Mouse (Mus musculus) midbrain, embryonic 13.5 days (tissue): ENCODE results near the gene Fcna. TPM values are rescaled to one million over a fixed set of nuclear protein-coding genes. Genes with fewer than 3 reads are reported as not detected.

Source experiments
- ATAC-seq: fragments of 200-750 bp; cut with Nextera tagmentation; 2 replicates; pipeline ENCODE4 v1.8.0; 2017; ENCODE audit warnings: mild to moderate bottlenecking, moderate TSS enrichment, moderate library complexity
- H3K27ac ChIP-seq: fragments of 300-500 bp; sonication (generic); 2 replicates; pipeline ENCODE4 v1.5.1; 2015; ENCODE audit warnings: inconsistent platforms, mild to moderate bottlenecking, moderate library complexity
- H3K27me3 ChIP-seq: fragments of 300-500 bp; sonication (generic); 2 replicates; pipeline ENCODE4 v1.6.1; 2015; ENCODE audit warnings: mild to moderate bottlenecking, inconsistent platforms
- H3K36me3 ChIP-seq: fragments of 300-500 bp; sonication (generic); 2 replicates; pipeline ENCODE4 v1.6.1; 2015; ENCODE audit warnings: mild to moderate bottlenecking, inconsistent platforms
- H3K4me1 ChIP-seq: fragments of 300-500 bp; sonication (generic); replicated peaks from 2 replicates; pipeline ENCODE4 v1.6.1; 2015; ENCODE audit warnings: inconsistent platforms
- H3K4me2 ChIP-seq: fragments of 300-500 bp; sonication (generic); replicated peaks from 2 replicates; pipeline ENCODE4 v1.6.1; 2015; ENCODE audit warnings: moderate library complexity, mild to moderate bottlenecking, inconsistent platforms
- H3K4me3 ChIP-seq: fragments of 300-500 bp; sonication (generic); replicated peaks from 2 replicates; pipeline ENCODE4 v1.5.1; 2015; ENCODE audit warnings: mild to moderate bottlenecking, inconsistent platforms
- H3K9ac ChIP-seq: fragments of 300-500 bp; sonication (generic); replicated peaks from 2 replicates; pipeline ENCODE4 v1.6.1; 2015; ENCODE audit warnings: mild to moderate bottlenecking, inconsistent platforms
- H3K9me3 ChIP-seq: fragments of 300-500 bp; sonication (generic); 2 replicates; pipeline ENCODE4 v1.6.1; 2016; ENCODE audit warnings: mild to moderate bottlenecking, inconsistent platforms
- WGBS: fragments of 180-500 bp; shearing (Covaris S2); methylation state at CpG from one replicate; pipeline ENCODE4 v1.1.7; 2015; 5-methylcytosine and 5-hydroxymethylcytosine counted together
- polyA plus RNA-seq: library from polyadenylated mRNA; unstranded; fragments of >200 nt; fragmentation: Nextera tagmentation; extraction: Ambion mirVana; gene quantifications from 2 replicates; pipeline ENCODE4 v1.2.1, GENCODE M21; 2015

The Fcna gene
- polyA plus RNA-seq, 1 experiment from 2014 or later, result 1.1 TPM

DNA sequence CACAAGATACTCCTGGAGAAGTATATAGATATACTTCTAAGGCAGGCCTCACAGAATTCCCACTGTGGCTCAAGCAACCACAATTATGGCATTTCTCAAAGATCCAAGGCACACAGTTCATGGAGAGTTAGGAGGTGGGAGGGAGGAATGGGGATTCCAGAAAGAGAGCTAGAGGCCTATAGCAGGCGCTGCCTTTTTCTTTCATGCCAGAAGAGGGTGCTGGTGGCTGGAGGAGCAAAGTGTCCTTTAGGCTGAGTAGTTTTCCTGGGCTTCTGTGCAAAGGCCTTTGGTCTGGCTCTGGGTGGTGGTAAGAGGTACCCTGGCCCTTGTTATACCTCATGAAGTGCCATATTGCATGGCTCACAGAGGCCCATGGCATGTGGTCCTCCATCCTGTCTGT, 6.2 kb upstream of the Fcna start:
- Histone ChIP-seq H3K27ac (no peak overlapping the region), H3K4me2 (no peak overlapping the region), H3K36me3 (no peaks in the 10 kb centered on the region), H3K27me3 (no peaks in the 10 kb centered on the region), H3K4me1 (no peaks in the 10 kb centered on the region), H3K9ac (no peak overlapping the region), H3K9me3 (no peaks in the 10 kb centered on the region), H3K4me3 (no peak overlapping the region)
- 38% methylated on average over 1 of the region's 1 CpGs for WGBS
- no peak for ATAC-seq

DNA sequence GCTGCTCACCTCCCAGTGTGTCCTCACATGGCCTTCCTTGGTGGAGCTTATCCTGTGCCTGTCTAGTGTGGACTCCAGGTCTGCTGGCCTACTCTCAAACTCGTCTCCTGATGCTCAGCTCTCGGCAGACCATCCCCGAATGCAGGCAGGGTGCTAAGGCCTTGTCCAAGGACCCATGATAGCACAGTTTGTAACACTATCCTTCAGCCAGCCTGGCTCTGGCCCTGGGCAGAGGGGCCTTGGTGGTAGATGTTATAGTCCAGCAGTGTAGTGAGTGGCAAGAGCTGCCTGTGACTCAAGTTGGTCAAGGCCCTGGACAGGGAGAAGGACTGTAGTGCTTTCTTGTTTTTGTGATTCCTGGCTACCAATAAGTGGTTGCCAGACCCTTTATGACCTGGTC, 5.8 kb upstream of the Fcna start:
- Histone ChIP-seq H3K27me3 (no peaks in the 10 kb centered on the region), H3K27ac (no peak overlapping the region), H3K4me2 (no peak overlapping the region), H3K9ac (no peak overlapping the region), H3K4me1 (no peaks in the 10 kb centered on the region), H3K9me3 (no peaks in the 10 kb centered on the region), H3K36me3 (no peaks in the 10 kb centered on the region), H3K4me3 (no peak overlapping the region)
- WGBS, result 77% methylated on average over 3 of the region's 3 CpGs
- ATAC-seq, result no peak

DNA sequence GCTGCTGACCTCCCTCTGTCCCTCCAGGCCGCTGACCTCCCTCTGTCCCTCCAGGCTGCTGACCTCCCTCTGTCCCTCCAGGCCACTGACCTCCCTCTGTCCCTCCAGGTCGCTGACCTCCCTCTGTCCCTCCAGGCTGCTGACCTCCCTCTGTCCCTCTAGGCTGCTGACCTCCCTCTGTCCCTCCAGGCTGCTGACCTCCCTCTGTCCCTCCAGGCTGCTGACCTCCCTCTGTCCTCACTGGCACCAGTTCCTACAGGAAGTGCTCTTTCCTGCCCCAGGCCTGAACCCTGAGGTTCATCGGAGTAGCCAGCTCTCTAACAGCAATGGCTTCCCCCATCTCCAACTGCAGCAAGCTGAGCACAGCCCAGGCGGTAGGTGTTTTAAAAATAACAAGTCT, 908 bp upstream of the Fcna start:
- Histone ChIP-seq H3K36me3 (no peaks in the 10 kb centered on the region), H3K9me3 (no peaks in the 10 kb centered on the region), H3K27ac (no peak overlapping the region), H3K4me2 (no peak overlapping the region), H3K27me3 (peaks cover 8% of the 10 kb centered on the region; the same call in 1 of the 2 replicates), H3K4me3 (no peak overlapping the region), H3K9ac (no peak overlapping the region), H3K4me1 (no peaks in the 10 kb centered on the region)
- ATAC-seq, result no peak
- 55% methylated on average over 4 of the region's 4 CpGs for WGBS

DNA sequence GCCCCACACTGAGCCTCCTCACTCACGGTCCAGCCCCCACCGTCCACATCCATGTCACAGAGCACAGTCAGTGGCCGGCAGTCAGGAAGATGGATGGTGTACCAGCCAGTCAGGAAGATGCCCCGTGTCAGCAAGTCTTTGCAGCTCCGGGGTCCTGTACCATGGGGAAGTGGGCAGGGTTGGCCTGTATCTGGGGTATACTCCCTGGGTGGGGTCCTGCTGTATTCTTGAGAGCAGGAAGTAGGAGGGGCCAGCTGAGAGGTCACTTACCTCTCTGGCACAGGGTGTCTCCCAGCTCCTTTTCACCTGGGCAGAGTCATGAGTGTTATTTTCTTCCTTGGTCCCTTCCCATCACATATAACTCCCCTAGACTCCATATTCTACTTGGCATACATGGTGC, 1.8 kb downstream of the Fcna start:
- WGBS, result 86% methylated on average over 5 of the region's 5 CpGs
- Histone ChIP-seq H3K4me2 (no peak overlapping the region), H3K27ac (no peak overlapping the region)

DNA sequence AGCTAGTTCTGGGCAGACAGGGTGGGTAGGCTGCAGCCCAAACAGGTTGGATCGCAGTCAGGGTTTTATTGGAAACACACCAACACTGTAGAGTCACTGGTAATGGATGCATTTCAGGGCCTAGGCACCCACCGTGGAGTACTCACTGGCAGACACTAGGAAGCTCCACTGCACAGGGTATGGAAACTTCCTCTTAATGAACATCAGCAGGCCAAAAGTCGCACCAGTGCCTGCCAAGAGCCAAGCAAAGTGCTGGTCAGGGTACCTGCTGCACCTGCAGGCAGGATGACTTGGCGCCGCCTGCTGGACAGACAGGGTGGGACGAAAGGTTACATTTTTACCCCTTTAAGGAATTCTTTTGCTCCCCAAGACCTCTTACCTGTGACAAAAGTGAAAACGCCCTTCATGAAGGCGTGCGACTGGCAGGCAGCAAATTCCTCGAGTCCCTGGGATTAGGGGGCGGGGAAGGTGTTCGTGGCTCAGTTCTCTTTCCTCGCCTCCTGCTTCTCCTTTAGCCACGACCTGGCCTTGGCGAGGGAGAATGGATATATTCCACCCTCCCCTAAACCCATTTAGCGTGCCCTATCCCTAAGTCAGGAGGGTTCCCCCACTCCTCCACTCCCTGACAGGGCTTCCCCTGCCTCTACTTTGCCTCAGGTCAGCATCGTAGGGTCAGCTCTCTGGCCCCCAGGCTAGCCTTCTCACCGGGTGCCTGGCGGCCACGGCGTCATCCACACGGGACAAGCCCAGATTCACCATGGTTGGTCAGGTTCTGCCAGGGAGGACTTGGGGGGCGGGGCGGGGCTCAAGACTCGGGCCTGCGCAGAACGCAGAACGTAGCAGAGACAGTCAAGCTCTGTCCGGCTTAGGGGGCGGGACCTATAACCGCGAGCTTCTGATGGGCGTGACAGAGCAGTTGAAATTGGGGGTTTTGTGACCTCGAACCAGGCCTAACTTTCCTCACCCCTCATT, 6.3 kb downstream of the Fcna start, which contains the start of gene Tmem141:
Gene Tmem141 (minus strand): TSS at position 777 of the 972 bp plus-strand sequence.
- Histone ChIP-seq H3K9me3 (no peaks in the 10 kb centered on the region), H3K27ac (peak within 1 kb of the TSS; percentile 56), H3K9ac (peak within 1 kb of the TSS; percentile 69), H3K4me2 (peak within 1 kb of the TSS; percentile 74), H3K27me3 (peaks cover 30% of the 10 kb centered on the region), H3K4me3 (peak within 1 kb of the TSS; percentile 51), H3K36me3 (no peaks in the 10 kb centered on the region), H3K4me1 (peaks cover 12% of the 10 kb centered on the region)
- ATAC-seq, result peak; percentile 94
- WGBS, result 6% methylated on average over 34 of the region's 34 CpGs

More for the DNA sequence above, 1.8 kb downstream of the Fcna start:
- Histone ChIP-seq H3K9me3 (no peaks in the 10 kb centered on the region), H3K4me3 (no peak overlapping the region), H3K36me3 (no peaks in the 10 kb centered on the region), H3K27me3 (peaks cover 8% of the 10 kb centered on the region; the same call in 1 of the 2 replicates), H3K4me1 (peaks cover 10% of the 10 kb centered on the region), H3K9ac (no peak overlapping the region; the same call in 1 of the 2 replicates)
- no peak for ATAC-seq

DNA sequence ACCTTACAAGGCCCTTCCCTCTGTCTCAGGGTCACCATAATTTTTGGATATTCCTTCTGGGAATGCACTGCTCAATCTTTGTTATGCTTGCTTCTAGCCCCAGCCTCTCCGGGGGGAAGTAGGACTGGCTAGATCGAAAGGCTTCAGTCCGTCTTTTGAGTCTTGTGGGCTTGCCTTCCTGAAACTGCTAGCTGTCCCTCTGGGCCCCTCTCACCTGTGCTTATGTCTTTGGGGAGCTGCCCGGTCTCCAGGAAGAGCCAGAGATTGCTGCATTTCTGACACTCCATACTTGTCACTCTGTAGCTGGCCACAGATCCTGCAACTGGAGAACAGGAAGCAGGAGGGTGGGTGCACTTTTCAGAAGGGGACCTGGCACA, 7.0 kb downstream of the Fcna start:
- H3K4me2 ChIP-seq, result peak overlapping the region; percentile 74
- H3K4me3 ChIP-seq, result no peak overlapping the region
- WGBS, result 92% methylated on average over 4 of the region's 4 CpGs
- no peak overlapping the region for H3K27ac ChIP-seq
- no peaks in the 10 kb centered on the region for H3K36me3 ChIP-seq
- ATAC-seq, result no peak
- H3K4me1 ChIP-seq, result peaks cover 18% of the 10 kb centered on the region
- peaks cover 33% of the 10 kb centered on the region for H3K27me3 ChIP-seq
- no peak overlapping the region; the same call in 1 of the 2 replicates for H3K9ac ChIP-seq
- H3K9me3 ChIP-seq, result no peaks in the 10 kb centered on the region

DNA sequence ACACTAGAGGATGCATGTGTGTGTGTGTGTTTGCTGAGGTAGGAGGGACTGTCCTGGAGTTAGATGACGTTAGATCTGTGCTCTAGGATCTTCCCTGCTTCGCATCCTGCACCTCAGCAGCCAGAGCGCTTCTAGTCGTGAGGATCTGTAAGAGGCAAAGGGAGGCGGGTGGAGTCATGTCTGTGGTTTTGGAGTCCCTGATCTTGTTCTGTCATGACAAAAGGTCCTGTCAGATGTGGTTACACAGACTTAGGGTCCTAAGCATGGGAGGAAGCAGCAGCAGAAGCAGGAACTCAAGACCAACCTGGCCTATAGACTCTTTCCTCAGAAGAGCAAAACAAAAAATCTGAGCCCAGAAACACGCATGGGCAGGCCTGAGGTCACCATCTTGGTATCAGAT, 7.4 kb downstream of the Fcna start:
- WGBS, result 81% methylated on average over 6 of the region's 6 CpGs
- ATAC-seq, result no peak
- H3K4me1 ChIP-seq, result peaks cover 18% of the 10 kb centered on the region
- H3K4me3 ChIP-seq, result no peak overlapping the region
- H3K4me2 ChIP-seq, result no peak overlapping the region
- H3K36me3 ChIP-seq, result no peaks in the 10 kb centered on the region
- H3K9ac ChIP-seq, result no peak overlapping the region
- no peaks in the 10 kb centered on the region for H3K9me3 ChIP-seq
- H3K27me3 ChIP-seq, result peaks cover 38% of the 10 kb centered on the region
- no peak overlapping the region for H3K27ac ChIP-seq

DNA sequence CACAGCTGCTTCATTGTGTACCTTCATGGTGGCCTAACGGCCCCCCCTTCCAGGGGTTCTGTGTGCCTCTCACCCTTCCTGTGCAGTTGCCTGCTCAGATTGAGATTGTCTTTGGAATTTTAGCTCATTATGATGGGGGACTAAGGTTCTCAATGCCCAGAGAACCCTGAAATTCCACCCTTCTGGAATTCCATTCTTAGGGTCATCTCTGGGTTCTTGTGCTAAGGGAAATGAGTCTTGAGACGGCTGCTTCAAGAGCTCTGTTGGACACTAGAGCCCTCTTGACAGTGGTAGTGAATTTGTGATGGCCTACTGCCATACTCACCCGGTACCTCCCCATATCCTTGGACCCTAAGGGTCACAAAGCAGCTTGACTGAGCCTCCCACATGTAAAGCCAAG, 10.3 kb downstream of the Fcna start, which contains the start of gene Ccdc183:
Gene Ccdc183 (minus strand): TSS at position 101 of the 400 bp plus-strand sequence.
- Histone ChIP-seq H3K27me3 (peaks cover 44% of the 10 kb centered on the region), H3K4me2 (no peak within 1 kb of the TSS), H3K4me3 (no peak within 1 kb of the TSS), H3K4me1 (peaks cover 18% of the 10 kb centered on the region), H3K36me3 (no peaks in the 10 kb centered on the region), H3K9me3 (no peaks in the 10 kb centered on the region), H3K9ac (no peak within 1 kb of the TSS), H3K27ac (no peak within 1 kb of the TSS)
- no peak for ATAC-seq
- WGBS, result 75% methylated on average over 3 of the region's 3 CpGs

DNA sequence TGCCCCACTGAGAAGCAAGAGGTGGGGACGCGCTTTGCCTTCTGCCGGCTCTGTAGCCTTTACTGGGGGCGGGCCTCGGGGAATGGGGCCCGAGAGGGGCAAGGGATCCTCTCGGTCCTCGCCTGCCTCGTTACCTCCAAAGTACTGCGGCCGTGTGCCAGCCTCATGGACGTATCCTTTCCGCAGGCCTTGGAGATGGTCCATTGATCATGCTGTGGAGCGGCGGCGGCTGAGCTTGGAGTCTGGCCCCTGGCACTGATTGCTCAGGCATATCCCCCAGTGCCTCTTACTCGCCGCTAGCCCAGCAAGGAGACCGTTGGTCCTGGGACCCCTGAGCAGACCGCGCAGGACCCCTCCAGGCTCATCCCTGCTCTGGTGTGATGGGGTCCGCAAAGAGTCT, 11.4 kb downstream of the Fcna start:
- H3K4me1 ChIP-seq, result peaks cover 12% of the 10 kb centered on the region
- no peak overlapping the region for H3K9ac ChIP-seq
- no peak overlapping the region for H3K27ac ChIP-seq
- no peak overlapping the region for H3K4me2 ChIP-seq
- no peaks in the 10 kb centered on the region for H3K36me3 ChIP-seq
- H3K27me3 ChIP-seq, result peaks cover 44% of the 10 kb centered on the region
- 23% methylated on average over 22 of the region's 22 CpGs for WGBS
- no peak for ATAC-seq
- H3K9me3 ChIP-seq, result no peaks in the 10 kb centered on the region
- H3K4me3 ChIP-seq, result no peak overlapping the region

DNA sequence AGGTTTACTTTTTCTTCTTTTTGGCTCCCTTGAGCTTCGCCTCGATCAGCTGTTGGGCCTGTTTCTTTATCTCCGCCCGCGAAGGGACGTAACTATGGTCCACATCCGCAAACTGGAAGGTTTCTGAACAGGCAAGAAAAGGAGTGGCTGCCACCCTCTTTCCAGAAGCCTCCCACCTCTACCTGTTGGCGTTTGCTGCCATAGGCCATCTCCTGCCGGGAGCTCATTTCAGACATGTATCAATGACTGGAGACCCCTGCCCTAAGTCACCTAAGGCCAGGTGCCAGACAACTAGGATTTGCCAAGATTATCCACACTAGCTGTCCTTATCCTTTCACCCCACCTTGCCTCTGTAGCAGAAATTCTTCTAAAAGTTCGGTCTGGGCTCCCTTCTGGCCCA, 19.2 kb downstream of the Fcna start:
- WGBS, result 73% methylated on average over 10 of the region's 10 CpGs
- H3K27ac ChIP-seq, result peak overlapping the region; percentile 91; the same call in 1 of the 2 replicates

DNA sequence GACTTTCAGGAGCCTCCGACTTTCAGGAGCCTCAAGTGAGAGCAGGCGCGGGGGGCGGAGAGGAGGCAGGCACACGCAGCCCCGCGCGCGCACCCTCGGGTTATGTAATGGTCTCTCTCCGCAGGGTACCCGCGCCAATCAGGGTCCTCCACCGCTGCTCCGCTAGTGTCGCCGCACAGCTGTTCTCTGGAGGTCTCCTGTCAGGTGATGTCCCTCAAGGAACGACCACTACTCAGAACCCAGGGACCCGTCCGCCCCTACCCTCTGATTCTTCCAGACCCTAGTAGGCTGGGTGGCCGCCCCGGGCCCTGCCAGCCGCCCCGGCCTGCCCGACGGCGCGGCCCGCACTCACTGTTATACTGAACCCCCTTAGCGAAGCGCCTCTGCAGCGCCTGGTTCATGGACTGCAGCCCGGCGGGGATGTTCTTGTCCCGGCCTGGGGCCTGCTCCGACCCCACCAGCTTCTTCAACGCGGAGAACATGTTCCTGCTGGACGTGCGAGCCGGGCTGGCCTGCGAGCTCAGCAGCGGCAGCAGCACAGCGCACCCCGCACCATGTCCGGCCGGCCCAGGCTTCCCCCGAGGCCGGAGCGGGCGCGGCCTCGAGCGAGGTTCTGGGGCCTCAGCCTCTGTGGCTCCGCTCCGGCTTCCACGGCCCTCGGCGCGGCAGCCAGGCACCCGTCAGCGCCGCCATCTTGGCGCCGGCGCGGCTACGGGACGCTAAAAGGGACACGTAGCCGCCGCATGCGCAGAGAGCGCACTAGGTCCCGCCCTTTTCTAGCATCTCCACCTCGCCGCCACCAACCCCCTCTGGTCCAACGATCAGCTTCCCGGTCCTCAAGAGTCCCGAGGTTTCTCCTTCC, 19.8 kb downstream of the Fcna start, which contains the start of gene Rabl6:
Gene Rabl6 (minus strand): TSS at position 761 of the 862 bp plus-strand sequence.
- Histone ChIP-seq H3K4me1 (peaks cover 23% of the 10 kb centered on the region), H3K9me3 (no peaks in the 10 kb centered on the region), H3K27me3 (peaks cover 7% of the 10 kb centered on the region), H3K9ac (peak within 1 kb of the TSS; percentile 91), H3K27ac (peak within 1 kb of the TSS; percentile 91), H3K4me2 (peak within 1 kb of the TSS; percentile 71), H3K36me3 (peaks cover 5% of the 10 kb centered on the region), H3K4me3 (peak within 1 kb of the TSS; percentile 81)
- peak; percentile 92 for ATAC-seq
- under 1% methylated on average over 80 of the region's 80 CpGs for WGBS

More for the DNA sequence above, 19.2 kb downstream of the Fcna start:
- Histone ChIP-seq H3K4me2 (peak overlapping the region; percentile 71), H3K4me1 (peaks cover 23% of the 10 kb centered on the region), H3K27me3 (peaks cover 7% of the 10 kb centered on the region), H3K36me3 (no peaks in the 10 kb centered on the region), H3K4me3 (peak overlapping the region; percentile 81), H3K9me3 (no peaks in the 10 kb centered on the region), H3K9ac (peak overlapping the region; percentile 53)
- peak; percentile 43 for ATAC-seq
